Mouse (Mus musculus): Measurements from ENCODE around the gene Spg7.

DNA sequence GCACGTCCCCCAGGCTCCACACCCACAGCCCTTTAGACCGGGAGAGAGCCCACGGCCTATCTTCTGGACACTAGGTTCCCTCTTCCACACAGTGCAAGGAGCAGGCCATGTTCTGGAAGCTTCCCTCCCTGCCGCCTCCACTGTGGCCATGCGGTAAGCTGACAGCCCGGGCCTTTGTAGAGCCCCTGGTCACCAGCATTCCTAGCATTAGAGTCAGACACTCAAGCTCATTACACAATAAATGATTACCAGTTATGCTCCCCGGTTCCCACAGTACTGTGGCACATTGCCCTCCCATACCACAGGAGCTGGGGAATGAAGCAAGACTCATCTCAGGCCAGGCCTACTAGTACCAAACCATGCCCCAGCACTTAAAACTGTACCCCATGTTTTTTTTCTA is 14.3 kb upstream of the Spg7 start:
- TF ChIP-seq GATA1 (IDR thresholded peaks at IDR 0.05; ENCODE audit: borderline replicate concordance, low read length) (no peak), FLI1 (IDR thresholded peaks at IDR 0.05; ENCODE audit: low read length) (no peak)

Measured in megakaryocyte, embryonic 14.5 days (primary cell).